Mouse (Mus musculus) ovary, adult 18-20 months (tissue): ENCODE measurements around the gene Peg3.
"Not testable (repeated sequence)": the region's sequence is repeated elsewhere in the genome, so short reads cannot be mapped to it uniquely, and the experiment has no call there.

Experiments
- DNase-seq: peaks from one replicate; pipeline ENCODE4 v3.0.0; 2022; ENCODE audit warnings: low spot score, mixed read lengths

Peg3 gene

DNA sequence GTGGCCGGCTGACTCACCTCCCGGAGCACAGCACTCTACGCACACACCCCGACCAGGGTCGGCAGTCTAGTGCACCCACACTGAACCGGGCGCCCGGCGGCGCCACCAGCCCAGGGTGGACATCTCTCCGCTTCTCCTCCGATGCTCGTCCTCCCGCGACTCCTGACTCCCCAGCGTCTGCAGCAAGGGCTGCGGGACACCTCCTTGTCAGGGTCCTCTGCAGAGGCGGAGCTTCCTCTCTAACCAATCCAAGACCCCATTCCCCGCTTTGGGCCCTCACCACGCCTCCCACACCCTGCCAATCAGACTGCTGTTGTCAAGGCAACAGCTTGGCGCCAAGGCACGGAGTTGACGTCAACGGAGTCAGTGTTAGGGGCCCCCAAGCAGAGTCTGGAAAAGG is at the start of gene Peg3, which contains the start of gene Usp29:
Gene Peg3 (minus strand): TSS at position 191 of the 400 bp plus-strand sequence.
Gene Usp29 (plus strand): TSS at position 338 of the 400 bp plus-strand sequence.
- peak; percentile 71 for DNase-seq

DNA sequence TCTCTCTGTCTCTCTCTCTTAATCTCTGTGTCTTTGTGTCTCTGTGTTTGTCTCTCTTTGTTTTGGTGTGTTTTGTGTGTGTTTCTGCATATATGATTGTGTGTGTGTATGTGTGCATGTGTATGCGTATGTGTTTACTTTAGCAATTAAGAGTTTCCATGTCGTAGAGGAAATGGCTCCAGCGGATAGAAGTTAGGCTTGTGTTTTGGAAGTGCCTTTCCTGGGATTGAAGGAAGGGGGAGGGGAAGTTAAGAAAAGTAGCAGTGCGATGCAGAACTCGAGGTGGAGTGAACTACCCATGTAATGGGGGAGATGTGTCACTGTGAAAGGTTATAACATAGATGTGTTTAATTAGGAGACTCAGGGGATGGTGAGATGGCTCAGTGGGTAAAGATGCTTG is 48.9 kb upstream of the Peg3 start:
- no peak for DNase-seq

DNA sequence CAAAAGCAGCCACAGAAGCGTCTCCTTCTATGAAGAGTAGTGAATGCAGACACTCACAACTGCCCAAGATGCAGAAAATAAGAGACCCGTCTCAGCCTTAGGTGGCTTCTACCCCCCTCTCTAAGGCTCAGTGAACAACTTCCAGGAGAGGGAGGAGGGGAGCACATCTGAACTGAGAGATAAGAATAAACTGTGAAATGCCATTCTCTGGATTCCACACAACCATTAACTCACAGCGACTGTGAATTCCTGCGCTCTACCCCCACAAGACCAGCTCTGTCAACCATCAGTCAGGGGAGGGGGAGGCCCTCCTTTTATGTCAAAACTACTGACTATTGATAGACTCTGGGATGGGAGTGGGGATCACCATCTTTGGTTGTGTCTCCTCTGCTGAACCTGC is 47.5 kb upstream of the Peg3 start:
- no peak for DNase-seq

DNA sequence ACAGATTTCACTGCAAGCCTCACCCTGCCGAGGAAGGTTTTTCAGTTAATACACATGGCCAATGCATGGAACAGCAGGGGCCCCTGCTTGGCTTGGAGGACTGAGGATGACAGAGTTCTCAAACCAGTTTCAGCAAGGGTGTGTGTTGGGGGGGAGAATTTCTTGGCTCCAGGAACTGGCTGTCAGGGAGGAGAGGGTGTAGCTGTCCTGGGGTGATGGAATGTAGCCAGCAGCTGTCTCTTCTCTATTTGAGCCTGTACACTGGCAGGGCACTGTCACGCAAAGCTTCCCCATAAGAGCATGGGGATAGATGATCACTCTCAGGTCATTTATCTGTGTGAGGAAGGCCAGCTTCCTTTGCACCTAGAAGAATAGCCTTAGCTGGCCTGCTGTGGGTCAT is 46.9 kb upstream of the Peg3 start:
- DNase-seq = no peak

DNA sequence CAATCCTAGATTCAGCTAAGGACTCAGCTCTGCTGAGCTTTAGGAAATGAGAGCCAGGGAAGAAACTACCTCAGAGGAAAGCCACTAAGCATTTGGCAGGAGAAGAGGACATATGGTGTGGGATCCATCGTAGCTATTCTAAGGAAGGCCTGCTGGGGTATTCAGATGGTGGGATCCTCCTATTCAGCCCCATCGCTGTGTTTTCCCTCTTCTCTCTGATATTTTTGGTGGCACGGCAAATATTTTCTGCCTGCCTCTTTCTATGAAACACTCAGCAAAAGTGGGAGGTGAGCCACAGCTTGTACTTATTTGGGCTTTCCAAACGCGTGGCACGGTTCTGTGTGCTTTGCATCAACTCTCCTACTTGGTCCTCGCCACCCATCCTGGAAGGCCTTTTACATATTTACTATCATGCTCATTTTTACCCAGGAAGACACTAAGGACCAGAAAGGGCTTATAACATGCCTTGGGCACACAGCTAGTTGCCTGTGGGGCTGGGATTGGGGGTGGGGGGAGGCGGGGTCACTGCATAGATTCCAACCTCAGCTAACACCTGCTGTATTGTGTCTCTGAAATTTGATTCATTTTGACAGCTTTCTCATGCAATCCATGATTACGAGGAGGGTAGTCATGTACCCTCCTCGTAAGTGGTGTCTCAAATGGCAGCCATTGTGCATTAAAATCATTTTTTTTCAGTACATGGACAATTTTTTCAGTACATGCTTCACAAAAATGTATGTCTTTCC is 46.3 kb upstream of the Peg3 start:
- DNase-seq = no peak

DNA sequence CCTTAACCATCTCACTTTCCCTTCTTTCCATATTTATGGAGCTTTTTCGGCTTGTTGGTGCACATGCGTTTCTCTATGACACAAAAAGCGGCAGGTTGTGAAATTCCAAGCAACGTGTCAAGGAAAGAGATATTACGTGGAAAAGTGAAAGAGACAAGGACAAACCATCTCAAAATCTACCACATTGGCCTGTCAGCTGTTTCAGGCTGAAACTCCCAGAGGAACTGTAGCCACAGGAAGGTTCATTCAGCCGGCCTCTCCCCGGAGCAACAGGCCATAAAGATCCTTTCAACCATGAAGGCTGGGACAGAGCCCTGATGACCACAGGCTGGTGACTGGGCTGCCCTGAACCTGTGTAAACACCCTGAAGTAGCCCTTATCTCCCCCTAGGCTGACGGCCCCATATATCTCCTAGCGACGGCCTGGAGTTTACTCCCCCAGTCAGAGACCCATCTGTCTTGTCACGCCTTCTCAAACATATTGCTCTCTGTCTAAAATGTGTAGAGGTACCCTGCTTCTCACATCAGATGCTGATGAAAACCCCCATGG is 43.7 kb upstream of the Peg3 start:
- DNase-seq = not testable (repeated sequence)

DNA sequence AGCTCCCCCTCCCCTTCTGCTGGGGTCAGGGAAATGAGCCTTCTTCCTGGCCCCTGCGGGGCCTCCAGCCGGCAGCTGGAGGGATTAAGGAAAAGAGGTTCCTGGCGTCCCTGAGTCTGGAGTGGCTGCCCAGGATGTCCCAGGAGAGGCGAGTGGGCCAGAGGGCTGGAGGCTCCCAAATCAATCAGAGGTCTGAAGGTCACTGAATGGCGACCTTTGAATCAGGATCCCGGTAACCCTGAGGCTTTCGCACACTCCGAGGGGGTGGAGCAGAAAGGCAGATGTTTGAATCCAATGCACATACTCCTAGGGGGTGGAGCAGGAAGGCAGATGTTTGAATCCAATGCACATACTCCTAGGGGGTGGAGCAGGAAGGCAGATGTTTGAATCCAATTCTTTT is 40.1 kb upstream of the Peg3 start:
- no peak for DNase-seq

DNA sequence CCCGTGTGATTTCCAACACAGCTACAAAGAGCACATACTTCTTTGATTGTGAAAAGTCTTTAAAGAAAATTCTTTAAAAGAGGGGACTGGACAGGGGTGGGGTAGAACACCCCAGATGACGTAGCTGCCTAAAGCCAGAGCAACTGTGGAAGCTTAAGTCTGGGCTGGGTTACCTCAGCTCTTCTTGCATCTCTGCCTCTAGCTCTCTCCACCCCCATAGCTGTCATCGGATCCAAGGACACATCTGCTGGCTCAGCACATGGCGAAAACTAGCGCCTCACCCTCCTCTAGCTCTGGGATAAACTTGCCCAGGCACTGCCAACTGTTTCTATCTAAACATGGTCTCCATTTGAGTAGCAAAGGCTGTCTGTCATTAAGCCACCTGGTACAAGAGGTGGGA is 35.0 kb upstream of the Peg3 start:
- DNase-seq = no peak

DNA sequence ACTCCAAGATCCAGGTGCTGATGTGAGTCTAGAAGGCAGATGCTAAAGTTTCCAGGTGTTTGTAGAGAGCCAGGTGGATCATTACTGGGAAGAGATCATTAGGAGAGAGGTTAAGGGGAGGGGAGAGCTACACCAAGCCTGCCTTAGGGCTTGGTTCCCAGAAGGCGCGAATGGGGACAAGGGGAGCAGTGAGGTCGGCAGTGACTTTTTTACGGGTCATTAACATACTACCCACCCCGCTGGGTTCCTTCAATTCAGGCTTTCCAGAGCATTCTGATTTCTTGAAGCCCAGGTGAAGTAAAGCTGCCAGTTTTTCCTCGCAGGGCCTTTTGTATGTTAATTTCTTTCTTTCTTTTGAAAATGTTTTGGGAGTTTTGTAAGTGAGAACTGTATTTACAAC is 29.9 kb upstream of the Peg3 start:
- no peak for DNase-seq

DNA sequence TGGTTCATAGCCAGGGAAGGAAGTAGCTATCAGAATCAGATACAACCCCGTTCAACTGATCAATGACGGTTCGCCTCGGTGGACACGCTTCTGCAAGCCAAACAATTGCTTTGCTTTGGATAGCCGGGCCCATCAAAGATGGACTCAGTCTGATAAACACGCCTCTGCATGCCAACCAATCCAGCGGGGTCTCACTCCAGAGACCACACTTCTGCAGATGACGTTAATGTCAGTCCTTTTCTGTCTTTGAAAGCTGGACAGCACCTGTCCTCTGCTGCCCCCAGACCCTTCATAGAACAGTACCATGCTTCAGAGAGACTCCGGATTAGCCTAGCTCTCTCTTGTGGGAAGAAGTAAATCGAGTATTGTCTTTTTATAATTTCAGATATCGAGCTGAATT is 29.5 kb upstream of the Peg3 start:
- no peak for DNase-seq

DNA sequence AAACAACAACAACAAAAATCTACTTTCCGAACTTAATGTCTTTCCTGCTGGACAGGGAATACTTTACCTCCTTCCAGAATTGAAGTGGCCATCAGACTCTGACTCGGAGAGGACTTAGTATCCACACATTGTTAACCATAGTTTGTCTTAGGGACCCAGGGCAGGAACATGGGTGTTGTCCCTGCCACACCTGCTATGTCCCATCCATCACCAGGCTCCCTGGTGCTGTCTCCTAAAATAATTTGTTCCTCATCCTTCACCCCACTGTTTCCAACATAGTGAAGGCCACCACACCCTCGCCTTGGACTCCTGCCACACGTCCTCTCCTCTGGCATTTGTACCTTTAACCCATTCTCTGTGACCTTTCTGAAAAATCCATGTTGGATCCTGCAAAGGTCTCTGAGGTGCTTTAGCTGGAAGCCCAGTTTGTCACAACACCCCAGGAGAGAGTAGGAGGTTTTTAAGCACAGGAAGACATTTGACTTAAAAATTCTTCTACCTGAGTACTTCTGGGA is 26.6 kb upstream of the Peg3 start:
- DNase-seq = no peak

DNA sequence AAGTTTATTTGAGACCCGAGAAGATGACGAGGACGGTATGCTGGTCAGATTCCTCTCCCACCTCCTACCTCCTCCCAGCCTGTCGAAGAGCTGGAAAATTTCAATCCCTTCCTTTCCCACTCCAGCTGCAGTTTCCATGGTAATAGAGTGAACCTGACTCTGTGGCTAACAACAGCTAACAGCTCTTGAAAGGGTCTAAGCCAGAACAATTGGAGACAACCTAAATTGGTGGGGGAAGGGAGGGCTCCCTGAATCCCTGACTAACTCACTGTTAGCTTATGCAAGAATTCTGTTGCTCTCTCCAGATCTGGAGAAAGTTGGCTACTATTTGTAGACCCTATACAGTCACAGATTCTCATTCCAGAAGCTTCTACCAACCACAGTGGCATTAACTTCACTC is 23.2 kb upstream of the Peg3 start:
- no peak for DNase-seq

DNA sequence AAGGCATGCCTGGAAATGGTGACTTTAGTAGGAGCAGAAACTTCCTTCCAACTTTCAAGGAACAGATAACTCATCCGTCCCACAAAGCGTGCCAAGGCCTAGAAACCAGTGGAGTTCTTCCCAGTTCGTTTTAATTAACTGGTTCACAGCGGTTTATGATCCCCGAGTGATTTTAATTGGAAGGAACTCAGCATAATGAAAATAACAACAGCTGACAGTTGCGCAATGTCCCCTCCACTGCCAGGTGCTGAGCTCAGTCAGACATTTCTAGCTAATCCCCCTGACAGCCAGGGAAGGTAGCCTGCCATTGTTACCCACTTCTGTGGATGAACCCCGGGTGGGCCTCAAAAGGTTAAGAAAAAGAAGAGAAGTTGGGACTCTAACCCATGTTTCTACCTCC is 19.0 kb upstream of the Peg3 start:
- no peak for DNase-seq

DNA sequence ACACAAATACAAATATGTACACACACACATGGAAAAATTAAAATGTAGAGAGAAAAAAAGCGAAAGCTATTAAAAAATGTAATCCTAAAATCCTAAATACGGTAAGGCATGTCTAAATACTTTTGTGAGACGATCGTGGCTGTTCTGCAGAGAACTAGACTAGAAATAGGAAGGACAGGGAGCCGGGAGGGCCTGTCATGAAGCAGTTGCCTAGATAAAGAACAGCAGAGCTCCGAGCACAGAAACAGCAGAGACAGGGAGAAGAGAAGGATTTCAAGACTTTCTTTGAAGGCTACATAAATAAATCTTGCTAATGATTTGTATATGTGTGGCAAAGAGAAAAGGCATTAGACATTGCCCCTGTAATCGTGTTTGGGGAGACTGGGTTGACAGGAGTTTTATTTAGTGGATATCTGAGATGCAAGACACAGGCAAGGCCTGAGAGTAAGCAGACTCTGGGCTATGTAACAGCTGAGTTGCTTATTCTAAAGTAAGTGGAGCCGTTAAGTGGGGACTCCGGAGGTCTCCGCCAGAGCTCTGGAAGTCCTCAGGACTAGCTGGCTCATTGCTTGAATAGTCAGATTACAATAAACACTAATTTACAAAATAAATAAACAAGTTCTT is 14.2 kb upstream of the Peg3 start:
- no peak for DNase-seq

DNA sequence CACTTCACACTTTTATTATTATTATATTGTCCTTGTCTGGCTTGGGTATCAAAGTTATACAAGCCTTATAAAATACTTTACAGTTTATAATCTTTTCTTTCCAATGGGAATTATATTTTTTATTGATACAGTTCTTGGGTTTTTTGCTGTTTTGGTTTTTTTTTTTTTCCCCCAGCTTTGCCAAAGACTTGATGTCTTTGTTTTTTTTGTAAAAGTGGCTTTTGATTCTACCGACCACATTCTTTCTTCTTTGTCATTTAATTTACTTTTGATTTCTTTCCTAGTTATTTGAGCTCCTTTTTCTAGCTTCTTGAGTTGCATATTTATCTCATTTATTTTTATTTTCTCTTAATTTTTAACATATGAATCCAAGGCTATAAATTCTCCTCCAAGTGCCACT is 5.8 kb upstream of the Peg3 start:
- DNase-seq = no peak

DNA sequence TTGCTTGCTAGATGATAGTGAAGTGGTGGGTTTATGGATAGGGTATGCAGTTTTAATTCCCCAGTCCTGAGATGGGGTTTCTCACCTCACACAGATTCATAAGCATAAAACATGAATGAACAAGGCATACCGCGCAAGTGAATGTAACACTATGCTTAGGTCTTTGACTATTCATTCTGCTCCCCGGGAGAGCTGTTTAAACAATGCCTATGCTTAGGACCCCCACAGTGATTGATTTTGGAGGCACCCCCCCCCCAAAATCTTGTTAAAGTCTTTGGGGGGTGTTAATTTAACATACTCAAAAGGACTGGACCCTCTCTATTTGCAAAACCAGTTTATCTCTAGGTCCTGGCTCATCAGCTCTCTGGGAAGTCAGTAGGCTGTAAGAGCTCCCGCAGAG is 1.7 kb upstream of the Peg3 start:
- DNase-seq = no peak

DNA sequence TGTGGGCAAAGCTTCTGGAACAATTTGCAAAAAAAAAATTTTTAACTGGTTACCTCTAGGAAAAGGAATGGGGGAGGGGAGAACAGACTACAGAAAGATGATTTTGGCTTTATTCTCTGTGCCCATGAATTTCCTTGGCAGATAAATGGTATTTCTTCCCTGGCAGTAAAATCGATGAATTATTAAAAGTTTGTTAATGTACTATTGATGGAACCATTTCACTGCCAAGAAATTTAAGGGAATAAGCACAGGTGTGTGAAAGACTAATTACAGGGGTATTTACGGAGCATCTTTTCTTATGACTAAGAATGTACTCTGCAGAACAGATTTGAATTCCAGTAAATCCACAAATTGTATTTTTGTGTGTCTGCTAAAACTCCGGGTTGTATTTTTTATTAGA is 1.1 kb upstream of the Peg3 start:
- DNase-seq = no peak

DNA sequence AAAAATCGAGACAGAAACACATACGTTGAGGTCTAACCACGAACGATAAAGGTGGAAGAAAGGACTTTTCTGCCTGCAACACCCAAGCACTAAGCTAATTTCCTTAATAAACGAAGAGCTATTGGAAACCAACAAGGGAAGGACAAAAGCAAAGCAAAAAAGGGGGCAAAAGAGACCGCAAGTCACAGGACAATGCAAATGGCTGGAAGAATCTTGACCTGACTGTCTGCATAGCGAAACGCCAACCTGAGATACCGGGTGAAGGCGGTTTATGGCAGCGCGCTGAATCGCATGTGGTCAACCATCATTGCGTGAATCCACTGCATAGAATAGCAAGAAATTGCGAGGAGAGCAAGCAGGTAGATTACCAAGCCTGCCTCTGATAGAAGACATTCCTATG is 570 bp upstream of the Peg3 start:
- no peak for DNase-seq

DNA sequence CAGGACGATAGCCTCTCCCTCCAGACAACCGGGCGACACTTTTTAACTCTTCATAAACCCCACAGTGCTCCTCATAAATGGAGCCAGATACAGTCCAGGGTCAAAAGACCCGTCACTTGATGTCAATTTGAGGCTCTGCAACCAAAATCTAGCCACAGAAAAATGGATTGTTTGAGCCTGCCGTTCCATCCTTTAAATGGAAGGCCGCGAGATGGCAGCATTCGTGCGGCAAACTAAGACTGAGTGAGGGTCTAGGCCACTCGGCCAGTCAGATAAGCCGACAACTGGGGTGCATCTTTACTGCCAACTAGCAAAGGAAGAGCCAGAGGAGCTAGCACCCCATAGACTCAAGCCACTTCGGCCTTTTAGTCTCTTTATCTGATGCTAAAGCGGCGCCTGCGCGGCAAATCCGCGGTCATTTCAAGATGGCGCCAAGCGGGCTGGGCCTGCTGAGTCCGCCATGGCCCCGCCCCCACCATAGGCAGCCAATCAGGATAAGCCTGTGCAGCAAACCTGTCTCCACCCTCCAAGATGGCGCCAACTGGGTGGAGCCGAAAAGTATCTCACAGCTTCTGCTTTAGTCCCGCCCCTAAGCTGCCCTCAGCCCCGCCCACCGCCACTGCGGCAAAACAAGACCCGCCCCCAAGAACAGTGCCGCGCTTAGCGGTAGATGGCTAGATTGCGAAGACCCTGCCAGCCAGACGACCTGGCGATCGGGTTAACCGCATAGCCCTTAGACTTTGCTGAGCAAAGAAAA is 992 bp downstream of the Peg3 start:
- DNase-seq = peak; percentile 92

DNA sequence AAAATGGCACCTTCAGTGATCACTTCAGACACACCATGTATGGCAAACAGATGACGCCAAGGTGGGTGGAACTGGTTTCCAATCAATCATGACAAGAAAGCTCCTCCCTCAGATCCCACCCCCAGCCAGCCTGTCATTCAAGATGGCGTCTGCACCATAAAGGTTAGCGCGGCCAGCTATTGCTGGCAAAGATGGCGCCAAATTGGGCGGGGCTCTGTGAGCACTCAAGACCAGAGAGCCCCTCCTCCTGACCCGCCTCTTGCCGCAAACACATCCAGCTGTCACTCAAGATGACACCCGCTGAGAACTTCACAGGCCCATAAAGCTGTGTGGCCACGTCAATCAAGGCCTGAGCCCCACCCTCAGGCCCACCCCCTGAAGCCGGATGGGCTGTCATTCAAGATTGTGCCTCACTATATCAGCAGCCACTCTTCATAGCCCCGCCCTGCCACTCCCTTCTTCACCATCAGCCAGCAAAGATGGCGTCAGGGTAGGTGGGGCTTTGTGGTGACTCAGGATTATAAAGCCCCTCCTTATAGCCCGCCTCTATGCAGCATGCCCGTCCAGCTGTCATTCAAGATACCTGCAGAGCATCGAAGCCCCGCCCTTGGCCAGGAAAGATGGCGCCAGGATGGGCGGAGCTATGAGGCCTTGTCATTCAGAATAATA is 1.8 kb downstream of the Peg3 start:
- DNase-seq = peak; percentile 93

DNA sequence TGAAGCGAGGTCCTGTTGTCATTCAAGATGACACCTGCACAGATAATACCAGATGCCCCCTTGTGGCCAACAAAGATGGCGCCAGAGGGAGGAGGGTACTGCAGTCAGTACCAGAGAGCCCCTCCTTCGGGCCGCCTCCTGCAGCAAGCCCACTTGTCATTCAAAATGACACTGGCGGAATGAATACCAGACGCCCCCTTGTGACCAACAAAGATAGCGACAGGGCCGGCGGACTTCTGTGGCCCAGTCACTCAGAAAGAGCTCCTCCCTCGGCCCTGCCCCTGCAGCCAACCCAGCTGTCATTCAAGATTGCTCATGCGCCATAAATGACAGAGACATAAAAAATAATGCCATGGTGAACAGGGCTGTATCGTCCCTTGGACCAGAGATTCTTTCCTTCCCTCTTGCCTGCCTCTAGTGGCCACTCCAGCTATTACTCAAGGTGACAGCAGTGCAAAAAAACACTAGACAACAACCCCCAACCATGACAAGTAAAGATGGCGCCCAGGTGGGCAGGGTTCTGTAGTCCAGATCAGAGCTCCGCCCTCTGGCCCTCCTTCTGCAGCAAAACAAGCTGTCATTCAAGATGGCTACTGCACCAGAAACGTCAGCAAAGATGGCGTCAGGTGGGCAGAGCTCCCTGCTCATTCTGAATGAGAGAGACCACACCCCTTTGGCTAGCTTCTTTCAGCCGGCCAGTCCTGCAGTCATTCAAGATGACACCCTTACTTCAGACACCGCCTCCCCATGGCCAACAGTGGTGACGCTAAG is 2.7 kb downstream of the Peg3 start:
- DNase-seq = peak; percentile 87
